Mouse (Mus musculus): ENCODE measurements around the gene Elp6. TPM values are rescaled to one million over a fixed set of nuclear protein-coding genes. Genes with fewer than 3 reads are reported as not detected.

Elp6 gene
- polyA plus RNA-seq, 1 experiment, result 10.7 TPM

GRCm38 (mm10) chr9:110342008-110342407 lies 37.0 kb downstream of the Elp6 start:
- WGBS, result 84% methylated on average over 8 of the region's 8 CpGs
- no peaks in the 10 kb centered on the region for H3K27me3 ChIP-seq (replicated peaks; ENCODE audit: control insufficient read depth, insufficient read depth, low read length)
- peaks cover 6% of the 10 kb centered on the region for H3K4me1 ChIP-seq (ENCODE audit: control insufficient read depth, insufficient read depth, low read length)
- DNase-seq, result no peak
- no peaks in the 10 kb centered on the region; the same call in 1 of the 2 replicates for H3K36me3 ChIP-seq (ENCODE audit: control insufficient read depth, insufficient read depth, low read length)
- H3K27ac ChIP-seq (ENCODE audit: insufficient read depth, low read depth, low read length), result no peak overlapping the region
- no peak for TF ChIP-seq POLR2A (IDR thresholded peaks at IDR 0.05; ENCODE audit: low read depth, low read length)
- TF ChIP-seq CTCF (conservative IDR thresholded peaks at IDR 0.05; ENCODE audit: insufficient read depth, insufficient read length, low read depth, low read length), result no peak
- no peak overlapping the region for H3K4me3 ChIP-seq (ENCODE audit: insufficient read depth, low read depth, low read length)

- no peak overlapping the region for H3K4me3 ChIP-seq (ENCODE audit: insufficient read depth, low read depth, low read length)
- peak; percentile 44 for DNase-seq
- WGBS, result 50% methylated on average over 6 of the region's 6 CpGs
- no peak for TF ChIP-seq POLR2A (IDR thresholded peaks at IDR 0.05; ENCODE audit: low read depth, low read length)
- no peak for TF ChIP-seq CTCF (conservative IDR thresholded peaks at IDR 0.05; ENCODE audit: insufficient read depth, insufficient read length, low read depth, low read length)
- peaks cover 6% of the 10 kb centered on the region for H3K4me1 ChIP-seq (ENCODE audit: control insufficient read depth, insufficient read depth, low read length)
- no peaks in the 10 kb centered on the region; the same call in 1 of the 2 replicates for H3K36me3 ChIP-seq (ENCODE audit: control insufficient read depth, insufficient read depth, low read length)
- no peaks in the 10 kb centered on the region for H3K27me3 ChIP-seq (replicated peaks; ENCODE audit: control insufficient read depth, insufficient read depth, low read length)
- H3K27ac ChIP-seq (ENCODE audit: insufficient read depth, low read depth, low read length), result no peak overlapping the region
Observed at GRCm38 (mm10) chr9:110343805-110344204, 38.8 kb downstream of the Elp6 start.

- 56% methylated on average over 7 of the region's 7 CpGs for WGBS
- Histone ChIP-seq H3K36me3 (ENCODE audit: control insufficient read depth, insufficient read depth, low read length) (no peaks in the 10 kb centered on the region; the same call in 1 of the 2 replicates), H3K4me1 (ENCODE audit: control insufficient read depth, insufficient read depth, low read length) (peaks cover 6% of the 10 kb centered on the region), H3K27me3 (replicated peaks; ENCODE audit: control insufficient read depth, insufficient read depth, low read length) (no peaks in the 10 kb centered on the region), H3K4me3 (ENCODE audit: insufficient read depth, low read depth, low read length) (no peak overlapping the region), H3K27ac (ENCODE audit: insufficient read depth, low read depth, low read length) (no peak overlapping the region)
- no peak for TF ChIP-seq CTCF (conservative IDR thresholded peaks at IDR 0.05; ENCODE audit: insufficient read depth, insufficient read length, low read depth, low read length)
- TF ChIP-seq POLR2A (IDR thresholded peaks at IDR 0.05; ENCODE audit: low read depth, low read length), result no peak
- DNase-seq, result no peak
Observed at GRCm38 (mm10) chr9:110345057-110345739, 40.2 kb downstream of the Elp6 start.

- TF ChIP-seq CTCF (conservative IDR thresholded peaks at IDR 0.05; ENCODE audit: insufficient read depth, insufficient read length, low read depth, low read length), result no peak
- TF ChIP-seq POLR2A (IDR thresholded peaks at IDR 0.05; ENCODE audit: low read depth, low read length), result no peak
- Histone ChIP-seq H3K27me3 (replicated peaks; ENCODE audit: control insufficient read depth, insufficient read depth, low read length) (no peaks in the 10 kb centered on the region), H3K4me1 (ENCODE audit: control insufficient read depth, insufficient read depth, low read length) (peaks cover 7% of the 10 kb centered on the region), H3K27ac (ENCODE audit: insufficient read depth, low read depth, low read length) (no peak overlapping the region), H3K36me3 (ENCODE audit: control insufficient read depth, insufficient read depth, low read length) (no peaks in the 10 kb centered on the region), H3K4me3 (ENCODE audit: insufficient read depth, low read depth, low read length) (no peak overlapping the region)
- 71% methylated on average over 4 of the region's 4 CpGs for WGBS
- no peak for DNase-seq
Observed at GRCm38 (mm10) chr9:110348899-110349298, 43.9 kb downstream of the Elp6 start.

- no peak for DNase-seq
- H3K4me3 ChIP-seq (ENCODE audit: insufficient read depth, low read depth, low read length), result no peak overlapping the region
- TF ChIP-seq CTCF (conservative IDR thresholded peaks at IDR 0.05; ENCODE audit: insufficient read depth, insufficient read length, low read depth, low read length), result no peak
- TF ChIP-seq POLR2A (IDR thresholded peaks at IDR 0.05; ENCODE audit: low read depth, low read length), result no peak
- H3K36me3 ChIP-seq (ENCODE audit: control insufficient read depth, insufficient read depth, low read length), result no peaks in the 10 kb centered on the region
- 84% methylated on average over 5 of the region's 5 CpGs for WGBS
- H3K27ac ChIP-seq (ENCODE audit: insufficient read depth, low read depth, low read length), result peak overlapping the region; percentile 63
- no peaks in the 10 kb centered on the region for H3K27me3 ChIP-seq (replicated peaks; ENCODE audit: control insufficient read depth, insufficient read depth, low read length)
- H3K4me1 ChIP-seq (ENCODE audit: control insufficient read depth, insufficient read depth, low read length), result peaks cover 7% of the 10 kb centered on the region; the same call in 1 of the 2 replicates
Observed at GRCm38 (mm10) chr9:110350188-110350587, 45.2 kb downstream of the Elp6 start.

- Histone ChIP-seq H3K27me3 (replicated peaks; ENCODE audit: control insufficient read depth, insufficient read depth, low read length) (no peaks in the 10 kb centered on the region), H3K4me3 (ENCODE audit: insufficient read depth, low read depth, low read length) (no peak overlapping the region), H3K27ac (ENCODE audit: insufficient read depth, low read depth, low read length) (peak overlapping the region; percentile 63), H3K4me1 (ENCODE audit: control insufficient read depth, insufficient read depth, low read length) (peaks cover 7% of the 10 kb centered on the region; the same call in 1 of the 2 replicates), H3K36me3 (ENCODE audit: control insufficient read depth, insufficient read depth, low read length) (no peaks in the 10 kb centered on the region)
- TF ChIP-seq POLR2A (IDR thresholded peaks at IDR 0.05; ENCODE audit: low read depth, low read length) (no peak), CTCF (conservative IDR thresholded peaks at IDR 0.05; ENCODE audit: insufficient read depth, insufficient read length, low read depth, low read length) (no peak)
- DNase-seq, result peak; percentile 73
- 47% methylated on average over 5 of the region's 5 CpGs for WGBS
Observed at GRCm38 (mm10) chr9:110350612-110351011, 45.6 kb downstream of the Elp6 start.

- 67% methylated on average over 2 of the region's 2 CpGs for WGBS
- H3K4me1 ChIP-seq (ENCODE audit: control insufficient read depth, insufficient read depth, low read length), result peaks cover 7% of the 10 kb centered on the region; the same call in 1 of the 2 replicates
- H3K27ac ChIP-seq (ENCODE audit: insufficient read depth, low read depth, low read length), result no peak overlapping the region
- DNase-seq, result peak; percentile 22
- H3K36me3 ChIP-seq (ENCODE audit: control insufficient read depth, insufficient read depth, low read length), result no peaks in the 10 kb centered on the region
- H3K4me3 ChIP-seq (ENCODE audit: insufficient read depth, low read depth, low read length), result no peak overlapping the region
- TF ChIP-seq POLR2A (IDR thresholded peaks at IDR 0.05; ENCODE audit: low read depth, low read length), result no peak
- no peaks in the 10 kb centered on the region for H3K27me3 ChIP-seq (replicated peaks; ENCODE audit: control insufficient read depth, insufficient read depth, low read length)
Observed at GRCm38 (mm10) chr9:110351350-110351749, 46.4 kb downstream of the Elp6 start.
